In the genomic region with DNA sequence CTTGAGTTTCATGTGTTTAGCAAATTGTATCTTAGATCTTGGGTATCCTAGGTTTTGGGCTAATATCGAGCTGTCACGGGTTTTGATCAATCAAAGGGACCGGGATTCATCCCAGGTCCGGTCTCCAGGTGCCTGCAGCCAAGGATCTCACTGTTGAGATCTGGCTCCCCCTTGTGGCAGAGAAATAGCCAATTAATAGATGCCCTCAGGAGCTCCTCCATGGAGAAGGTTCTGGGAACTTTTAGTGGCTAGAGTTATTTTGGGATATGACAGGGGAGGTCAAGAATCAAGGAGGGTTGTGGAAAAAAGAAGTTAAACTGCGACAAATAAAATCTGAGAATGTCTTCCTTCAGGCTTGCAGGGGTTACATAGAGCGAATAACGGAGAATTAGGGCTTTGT, we compare ENCODE assay signal across 8 mouse cellular contexts. TPM values are rescaled to one million over a fixed set of nuclear protein-coding genes. Genes with fewer than 3 reads are reported as not detected.
DNase-seq lines count a peak whose midpoint lies in the region; ATAC-seq lines count a peak whose summit lies in the region.

No protein-coding gene starts in this region.

- peaks cover 7% of the 10 kb centered on the region; the same call in 1 of the 2 replicates for H3K9me3 ChIP-seq in midbrain, embryonic 10.5 days (replicated peaks)
- no peaks in the 10 kb centered on the region for H3K9me3 ChIP-seq in midbrain, embryonic 15.5 days

- no peaks in the 10 kb centered on the region for H3K4me1 ChIP-seq in midbrain, embryonic 10.5 days
- no peaks in the 10 kb centered on the region for H3K4me1 ChIP-seq in midbrain, embryonic 15.5 days

- no peak overlapping the region for H3K4me2 ChIP-seq in midbrain, embryonic 15.5 days

- no peak overlapping the region for H3K4me3 ChIP-seq in midbrain, embryonic 10.5 days
- H3K4me3 ChIP-seq in midbrain, embryonic 15.5 days = no peak overlapping the region

- no peak overlapping the region for H3K9ac ChIP-seq in midbrain, embryonic 15.5 days

- no peak overlapping the region for H3K27ac ChIP-seq in midbrain, embryonic 10.5 days (replicated peaks)
- no peak overlapping the region for H3K27ac ChIP-seq in midbrain, embryonic 15.5 days

- no peaks in the 10 kb centered on the region for H3K36me3 ChIP-seq in midbrain, embryonic 10.5 days
- no peaks in the 10 kb centered on the region for H3K36me3 ChIP-seq in midbrain, embryonic 15.5 days (replicated peaks)

- ATAC-seq in midbrain, embryonic 15.5 days (replicated peaks) = no peak
- ATAC-seq in granulocyte monocyte progenitor cell, adult 5-6 weeks (replicated peaks; ENCODE audit: poor library complexity, severe bottlenecking) = no peak; the same call in 1 of the 2 replicates

- H3K27me3 ChIP-seq in midbrain, embryonic 10.5 days (ENCODE audit: low read depth, poor library complexity, severe bottlenecking) = no peaks in the 10 kb centered on the region
- no peaks in the 10 kb centered on the region for H3K27me3 ChIP-seq in midbrain, embryonic 15.5 days (replicated peaks)

- peak; percentile 45 for DNase-seq in midbrain, embryonic 10.5 days (ENCODE audit: low spot score)
- DNase-seq in adrenal gland, adult 2 months = peak; percentile 64
- peak; percentile 48 for DNase-seq in embryo, embryonic 9.5 days (ENCODE audit: extremely low spot score)
- DNase-seq in heart, postnatal 25 days (ENCODE audit: low spot score) = peak; percentile 6
- peak; percentile 32 to 45 for DNase-seq in left cerebral cortex, postnatal 10 days (ENCODE audit: extremely low spot score in 1 of 2, low spot score in 2 of 2)
- peak; percentile 55 for DNase-seq in retina, adult 2 months (ENCODE audit: low read depth, low spot score)

- WGBS in midbrain, embryonic 10.5 days = 40% methylated on average over 7 of the region's 7 CpGs
- WGBS in midbrain, embryonic 15.5 days = 34% methylated on average over 7 of the region's 7 CpGs

- intact Hi-C loops in heart, postnatal 25 days (cut with DNase I) = loop anchor here (5.0 kb wide), 1 partner anchor 111 kb away; no protein-coding TSS in a partner anchor
- intact Hi-C loops in left cerebral cortex, postnatal 10 days (cut with DNase I) = loop anchor here (5.0 kb wide), 1 partner anchor 111 kb away; no protein-coding TSS in a partner anchor

RNA-seq across cellular contexts. Expression of a gene that starts 31.0 kb away (rescaled TPM):
- 0.24 TPM in 1 of 2 replicates, not detected in the other for polyA plus RNA-seq in midbrain, embryonic 10.5 days (2016; fragmentation: Nextera tagmentation; extraction: Ambion mirVana)
- 0.50 and 0.74 TPM in 2 replicates for polyA plus RNA-seq in midbrain, embryonic 15.5 days (2015; fragmentation: Nextera tagmentation; extraction: Ambion mirVana)
- under 1 TPM in 1 of 2 experiments, not detected in 1; 0.61 TPM for total RNA-seq in adrenal gland, adult 2 months (2021)
- polyA plus RNA-seq in adrenal gland, adult 2 months (2012; rRNA removed) = 0.13 and 0.20 TPM in 2 replicates
- total RNA-seq in heart, postnatal 25 days (2021) = not detected
- under 1 TPM in 1 of 2 experiments, not detected in 1; 0.14 TPM for total RNA-seq in left cerebral cortex, postnatal 10 days (2021)
- total RNA-seq in granulocyte monocyte progenitor cell, adult 5-6 weeks (2014; fragmentation: Nextera tagmentation) = not detected in 2 replicates
- total RNA-seq in granulocyte monocyte progenitor cell, adult 5-6 weeks (2017) = not detected in 2 replicates

RNA-seq across cellular contexts. Expression of a gene that starts 32.4 kb away (rescaled TPM):
- polyA plus RNA-seq in midbrain, embryonic 10.5 days (2016; fragmentation: Nextera tagmentation; extraction: Ambion mirVana) = 48.9 and 51.0 TPM in 2 replicates
- polyA plus RNA-seq in midbrain, embryonic 15.5 days (2015; fragmentation: Nextera tagmentation; extraction: Ambion mirVana) = 107 and 113 TPM in 2 replicates
- total RNA-seq in adrenal gland, adult 2 months (2021) = 10 to 100 TPM; 11.1 to 20.8 TPM
- 25.0 and 28.6 TPM in 2 replicates for polyA plus RNA-seq in adrenal gland, adult 2 months (2012; rRNA removed)
- 1 to 10 TPM; 3.6 to 4.1 TPM for total RNA-seq in heart, postnatal 25 days (2021)
- 100 to 1,000 TPM; 165 to 166 TPM for total RNA-seq in left cerebral cortex, postnatal 10 days (2021)
- total RNA-seq in granulocyte monocyte progenitor cell, adult 5-6 weeks (2014; fragmentation: Nextera tagmentation) = not detected in 2 replicates
- not detected in 2 replicates for total RNA-seq in granulocyte monocyte progenitor cell, adult 5-6 weeks (2017)

RNA-seq across cellular contexts. Expression of a gene that starts 37.3 kb away (rescaled TPM):
- 33.8 and 40.6 TPM in 2 replicates for polyA plus RNA-seq in midbrain, embryonic 10.5 days (2016; fragmentation: Nextera tagmentation; extraction: Ambion mirVana)
- polyA plus RNA-seq in midbrain, embryonic 15.5 days (2015; fragmentation: Nextera tagmentation; extraction: Ambion mirVana) = 34.3 and 36.6 TPM in 2 replicates
- total RNA-seq in adrenal gland, adult 2 months (2021) = 10 to 100 TPM; 28.9 to 38.1 TPM
- 29.5 and 30.1 TPM in 2 replicates for polyA plus RNA-seq in adrenal gland, adult 2 months (2012; rRNA removed)
- total RNA-seq in heart, postnatal 25 days (2021) = 10 to 100 TPM; 39.7 to 41.8 TPM
- total RNA-seq in left cerebral cortex, postnatal 10 days (2021) = 10 to 100 TPM; 67.7 to 68.2 TPM
- total RNA-seq in granulocyte monocyte progenitor cell, adult 5-6 weeks (2014; fragmentation: Nextera tagmentation) = 16.5 and 29.2 TPM in 2 replicates
- total RNA-seq in granulocyte monocyte progenitor cell, adult 5-6 weeks (2017) = 12.7 and 44.9 TPM in 2 replicates

Comparison
In these comparisons a context has a peak if more than half of its experiments do, and no peak if none do; other contexts are left out.
1. DNase-seq: peak in every context shown above with its lines; median percentile 64 in adrenal gland, adult 2 months; 55 in retina, adult 2 months; 48 in embryo, embryonic 9.5 days; 45 in midbrain, embryonic 10.5 days; 38 in left cerebral cortex, postnatal 10 days; 6 in heart, postnatal 25 days.
2. RNA of a gene that starts 32.4 kb away (total RNA-seq): 165 to 166 TPM in left cerebral cortex, postnatal 10 days; 11.1 to 20.8 TPM in adrenal gland, adult 2 months, 3.6 to 4.1 TPM in heart, postnatal 25 days and not detected in granulocyte monocyte progenitor cell, adult 5-6 weeks; every median in the first group is over 4 times any median in the second.